Mouse (Mus musculus) hindbrain, embryonic 13.5 days (tissue): ENCODE measurements at regions not wholly inside any gene's neighbourhood (a gene's known extent, or its start where the extent isn't known, plus 50 kb on each side); places are given as distances from the start of the nearest gene placed in this dataset.
A peak's percentile ranks its signal among the peaks of the same experiment; 100 is the strongest.

Experiments used
- ATAC-seq: fragments of 200-750 bp; cut with Nextera tagmentation; 2 replicates; pipeline ENCODE4 v1.8.0; 2017; ENCODE audit warnings: moderate TSS enrichment; ENCODE audit not compliant: low FRiP score
- H3K27ac ChIP-seq: fragments of 300-500 bp; sonication (generic); 2 replicates; pipeline ENCODE4 v1.5.1; 2015; ENCODE audit warnings: inconsistent platforms, mild to moderate bottlenecking, moderate library complexity
- H3K27me3 ChIP-seq: fragments of 300-500 bp; sonication (generic); 2 replicates; pipeline ENCODE4 v1.6.1; 2015; ENCODE audit warnings: mild to moderate bottlenecking, inconsistent platforms
- H3K36me3 ChIP-seq: fragments of 300-500 bp; sonication (generic); 2 replicates; pipeline ENCODE4 v1.6.1; 2015; ENCODE audit warnings: mild to moderate bottlenecking, inconsistent platforms
- H3K4me1 ChIP-seq: fragments of 300-500 bp; sonication (generic); replicated peaks from 2 replicates; pipeline ENCODE4 v1.6.1; 2015; ENCODE audit warnings: inconsistent platforms
- H3K4me2 ChIP-seq: fragments of 300-500 bp; sonication (generic); 2 replicates; pipeline ENCODE4 v1.6.1; 2015; ENCODE audit warnings: inconsistent platforms, mild to moderate bottlenecking, moderate library complexity
- H3K4me3 ChIP-seq: fragments of 300-500 bp; sonication (generic); 2 replicates; pipeline ENCODE4 v1.5.1; 2015; ENCODE audit warnings: mild to moderate bottlenecking, inconsistent platforms
- H3K9ac ChIP-seq: fragments of 300-500 bp; sonication (generic); 2 replicates; pipeline ENCODE4 v1.6.1; 2015; ENCODE audit warnings: mild to moderate bottlenecking, inconsistent platforms
- H3K9me3 ChIP-seq: fragments of 300-500 bp; sonication (generic); 2 replicates; pipeline ENCODE4 v1.6.1; 2016; ENCODE audit warnings: inconsistent platforms
- WGBS: fragments of 180-500 bp; shearing (Covaris S2); methylation state at CpG from one replicate; pipeline ENCODE4 v1.1.7; 2015; 5-methylcytosine and 5-hydroxymethylcytosine counted together

- Histone ChIP-seq H3K27ac (no peak overlapping the region), H3K4me2 (no peak overlapping the region), H3K27me3 (no peaks in the 10 kb centered on the region), H3K9ac (no peak overlapping the region), H3K4me1 (no peaks in the 10 kb centered on the region), H3K9me3 (no peaks in the 10 kb centered on the region), H3K4me3 (no peak overlapping the region), H3K36me3 (no peaks in the 10 kb centered on the region)
- no peak for ATAC-seq
Observed at GRCm38 (mm10) chr9:61842384-61842783, 72.0 kb downstream of the Rplp1 start.

- no peak overlapping the region for H3K4me2 ChIP-seq
- H3K27me3 ChIP-seq: no peaks in the 10 kb centered on the region
- H3K4me3 ChIP-seq: no peak overlapping the region
- no peak overlapping the region for H3K27ac ChIP-seq
- 87% methylated on average over 8 of the region's 8 CpGs for WGBS
- no peak for ATAC-seq
- no peaks in the 10 kb centered on the region for H3K36me3 ChIP-seq
- H3K9me3 ChIP-seq: no peaks in the 10 kb centered on the region
- no peaks in the 10 kb centered on the region for H3K4me1 ChIP-seq
- no peak overlapping the region for H3K9ac ChIP-seq
Observed at GRCm38 (mm10) chr9:61841222-61841621, 73.1 kb downstream of the Rplp1 start.

GRCm38 (mm10) chr9:61840353-61840752, 74.0 kb downstream of the Rplp1 start:
- 81% methylated on average over 7 of the region's 7 CpGs for WGBS
- Histone ChIP-seq H3K4me1 (no peaks in the 10 kb centered on the region), H3K36me3 (no peaks in the 10 kb centered on the region), H3K9ac (no peak overlapping the region), H3K9me3 (no peaks in the 10 kb centered on the region), H3K27ac (no peak overlapping the region), H3K4me2 (no peak overlapping the region), H3K27me3 (no peaks in the 10 kb centered on the region), H3K4me3 (no peak overlapping the region)
- no peak for ATAC-seq

GRCm38 (mm10) chr9:61833226-61833625, 81.1 kb downstream of the Rplp1 start:
- Histone ChIP-seq H3K4me3 (no peak overlapping the region), H3K27me3 (peaks cover 20% of the 10 kb centered on the region), H3K36me3 (no peaks in the 10 kb centered on the region), H3K4me1 (peaks cover 3% of the 10 kb centered on the region; the same call in 1 of the 2 replicates), H3K9me3 (no peaks in the 10 kb centered on the region), H3K4me2 (no peak overlapping the region), H3K9ac (no peak overlapping the region), H3K27ac (no peak overlapping the region)
- 82% methylated on average over 9 of the region's 9 CpGs for WGBS
- no peak for ATAC-seq

GRCm38 (mm10) chr9:61830236-61830635, 84.1 kb downstream of the Rplp1 start:
- Histone ChIP-seq H3K27ac (no peak overlapping the region), H3K4me2 (no peak overlapping the region), H3K9me3 (no peaks in the 10 kb centered on the region), H3K9ac (no peak overlapping the region), H3K27me3 (peaks cover 38% of the 10 kb centered on the region), H3K4me3 (no peak overlapping the region), H3K4me1 (peaks cover 3% of the 10 kb centered on the region; the same call in 1 of the 2 replicates), H3K36me3 (no peaks in the 10 kb centered on the region)
- WGBS: 66% methylated on average over 7 of the region's 7 CpGs
- peak; percentile 52; the same call in 1 of the 2 replicates for ATAC-seq

- Histone ChIP-seq H3K27ac (no peak overlapping the region), H3K36me3 (no peaks in the 10 kb centered on the region), H3K4me2 (no peak overlapping the region), H3K4me1 (peaks cover 3% of the 10 kb centered on the region; the same call in 1 of the 2 replicates), H3K9me3 (no peaks in the 10 kb centered on the region), H3K4me3 (no peak overlapping the region), H3K27me3 (peaks cover 33% of the 10 kb centered on the region), H3K9ac (no peak overlapping the region)
- no peak for ATAC-seq
- 87% methylated on average over 8 of the region's 8 CpGs for WGBS
Observed at GRCm38 (mm10) chr9:61829736-61830135, 84.6 kb downstream of the Rplp1 start.

- no peak for ATAC-seq
- H3K27me3 ChIP-seq: peaks cover 33% of the 10 kb centered on the region
- no peak overlapping the region for H3K27ac ChIP-seq
- H3K4me1 ChIP-seq: peaks cover 3% of the 10 kb centered on the region; the same call in 1 of the 2 replicates
- H3K36me3 ChIP-seq: no peaks in the 10 kb centered on the region
- 95% methylated on average over 3 of the region's 3 CpGs for WGBS
- no peak overlapping the region for H3K9ac ChIP-seq
- H3K4me2 ChIP-seq: no peak overlapping the region
- no peaks in the 10 kb centered on the region for H3K9me3 ChIP-seq
- H3K4me3 ChIP-seq: no peak overlapping the region
Observed at GRCm38 (mm10) chr9:61829301-61829700, 85.0 kb downstream of the Rplp1 start.

GRCm38 (mm10) chr9:61827721-61828120, 86.6 kb downstream of the Rplp1 start:
- Histone ChIP-seq H3K9ac (no peak overlapping the region), H3K27ac (no peak overlapping the region), H3K27me3 (peaks cover 30% of the 10 kb centered on the region), H3K4me3 (no peak overlapping the region), H3K4me2 (no peak overlapping the region), H3K36me3 (no peaks in the 10 kb centered on the region), H3K9me3 (no peaks in the 10 kb centered on the region), H3K4me1 (peaks cover 3% of the 10 kb centered on the region; the same call in 1 of the 2 replicates)
- ATAC-seq: no peak
- WGBS: 90% methylated on average over 4 of the region's 4 CpGs

GRCm38 (mm10) chr9:61827014-61827413, 87.3 kb downstream of the Rplp1 start:
- WGBS: 94% methylated on average over 2 of the region's 2 CpGs
- no peak for ATAC-seq
- H3K9ac ChIP-seq: no peak overlapping the region
- no peak overlapping the region for H3K27ac ChIP-seq
- no peaks in the 10 kb centered on the region for H3K9me3 ChIP-seq
- H3K4me1 ChIP-seq: peaks cover 3% of the 10 kb centered on the region; the same call in 1 of the 2 replicates
- no peaks in the 10 kb centered on the region for H3K36me3 ChIP-seq
- no peak overlapping the region for H3K4me2 ChIP-seq
- peaks cover 30% of the 10 kb centered on the region for H3K27me3 ChIP-seq
- no peak overlapping the region for H3K4me3 ChIP-seq

- Histone ChIP-seq H3K27ac (no peak overlapping the region), H3K9ac (no peak overlapping the region), H3K4me2 (no peak overlapping the region), H3K4me3 (no peak overlapping the region), H3K27me3 (peaks cover 30% of the 10 kb centered on the region), H3K4me1 (peaks cover 3% of the 10 kb centered on the region; the same call in 1 of the 2 replicates), H3K9me3 (no peaks in the 10 kb centered on the region), H3K36me3 (no peaks in the 10 kb centered on the region)
- WGBS: 90% methylated on average over 3 of the region's 3 CpGs
- ATAC-seq: no peak
Observed at GRCm38 (mm10) chr9:61826415-61826814, 87.9 kb downstream of the Rplp1 start.

GRCm38 (mm10) chr9:61825804-61826203, 88.5 kb downstream of the Rplp1 start:
- Histone ChIP-seq H3K4me1 (peaks cover 3% of the 10 kb centered on the region; the same call in 1 of the 2 replicates), H3K36me3 (no peaks in the 10 kb centered on the region), H3K4me3 (no peak overlapping the region), H3K4me2 (no peak overlapping the region), H3K9ac (no peak overlapping the region), H3K9me3 (no peaks in the 10 kb centered on the region), H3K27ac (no peak overlapping the region), H3K27me3 (peaks cover 30% of the 10 kb centered on the region)
- no peak for ATAC-seq
- 79% methylated on average over 2 of the region's 2 CpGs for WGBS

GRCm38 (mm10) chr9:61819836-61820235, 94.5 kb downstream of the Rplp1 start:
- Histone ChIP-seq H3K9ac (no peak overlapping the region), H3K27ac (no peak overlapping the region), H3K36me3 (no peaks in the 10 kb centered on the region), H3K9me3 (no peaks in the 10 kb centered on the region), H3K27me3 (peaks cover 15% of the 10 kb centered on the region; the same call in 1 of the 2 replicates), H3K4me1 (0 out of 2 replicates have a peak, but pooled peaks cover 5% of the 10 kb centered on the region), H3K4me2 (no peak overlapping the region), H3K4me3 (no peak overlapping the region)
- ATAC-seq: no peak
- 83% methylated on average over 1 of the region's 1 CpGs for WGBS

GRCm38 (mm10) chr9:61816589-61817179, 97.7 kb downstream of the Rplp1 start:
- 79% methylated on average over 11 of the region's 11 CpGs for WGBS
- peaks cover 18% of the 10 kb centered on the region; the same call in 1 of the 2 replicates for H3K27me3 ChIP-seq
- no peak for ATAC-seq

More at GRCm38 (mm10) chr9:61816589-61817179, 97.7 kb downstream of the Rplp1 start:
- Histone ChIP-seq H3K36me3 (no peaks in the 10 kb centered on the region), H3K4me3 (no peak overlapping the region), H3K4me2 (no peak overlapping the region), H3K4me1 (0 out of 2 replicates have a peak, but pooled peaks cover 5% of the 10 kb centered on the region), H3K9me3 (no peaks in the 10 kb centered on the region), H3K9ac (no peak overlapping the region), H3K27ac (no peak overlapping the region)
